Mouse (Mus musculus) heart, embryonic 14.5 days (tissue): ENCODE results near the gene Pik3r4. TPM values are rescaled to one million over a fixed set of nuclear protein-coding genes. Genes with fewer than 3 reads are reported as not detected.

ENCODE experiments used
- ATAC-seq: fragments of 200-750 bp; cut with Nextera tagmentation; 2 replicates; pipeline ENCODE4 v1.8.0; 2017; ENCODE audit warnings: low read depth, moderate TSS enrichment; ENCODE audit not compliant: insufficient number of reproducible peaks, insufficient read depth, low FRiP score
- H3K27ac ChIP-seq, 2 experiments: fragments of 200-500 bp in 1 of 2; fragments of 300-500 bp in 1 of 2; sonication (generic) in 1 of 2; replicated peaks in 1 of 2; 2 replicates each; pipeline ENCODE4 v1.5.1; 2012 to 2014; ENCODE audit warnings: low read depth in 2 of 2, low read length in 2 of 2, control low read depth in 1 of 2, mild to moderate bottlenecking in 1 of 2, mixed read lengths in 1 of 2; ENCODE audit not compliant: control insufficient read depth in 1 of 2, insufficient read depth in 1 of 2
- H3K27me3 ChIP-seq: fragments of 300-500 bp; sonication (generic); 2 replicates; pipeline ENCODE4 v1.6.1; 2014; ENCODE audit warnings: mild to moderate bottlenecking, low read length, control low read depth; ENCODE audit not compliant: control insufficient read depth, insufficient read depth
- H3K36me3 ChIP-seq: fragments of 300-500 bp; sonication (generic); 2 replicates; pipeline ENCODE4 v1.6.1; 2014; ENCODE audit warnings: mild to moderate bottlenecking, control low read depth, low read length, mixed read lengths; ENCODE audit not compliant: control insufficient read depth, insufficient read depth
- H3K4me1 ChIP-seq, 2 experiments: fragments of 200-500 bp in 1 of 2; fragments of 300-500 bp in 1 of 2; sonication (generic) in 1 of 2; 2 replicates each; pipeline ENCODE4 v1.6.1; 2012 to 2014; ENCODE audit warnings: low read length in 2 of 2, control low read depth in 1 of 2, mixed read lengths in 1 of 2; ENCODE audit not compliant: control insufficient read depth in 2 of 2, insufficient read depth in 2 of 2
- H3K4me2 ChIP-seq: fragments of 300-500 bp; sonication (generic); 2 replicates; pipeline ENCODE4 v1.6.1; 2014; ENCODE audit warnings: mild to moderate bottlenecking, low read length
- H3K4me3 ChIP-seq, 2 experiments: fragments of 200-500 bp in 1 of 2; fragments of 300-500 bp in 1 of 2; sonication (generic) in 1 of 2; 2 replicates each; pipeline ENCODE4 v1.5.1; 2012 to 2014; ENCODE audit warnings: low read length in 2 of 2, mild to moderate bottlenecking in 2 of 2, control low read depth in 1 of 2, low read depth in 1 of 2, moderate library complexity in 1 of 2; ENCODE audit not compliant: control insufficient read depth in 1 of 2, insufficient read depth in 1 of 2
- H3K9ac ChIP-seq: fragments of 300-500 bp; sonication (generic); 2 replicates; pipeline ENCODE4 v1.6.1; 2014; ENCODE audit warnings: mild to moderate bottlenecking, low read length
- H3K9me3 ChIP-seq: fragments of 300-500 bp; sonication (generic); 2 replicates; pipeline ENCODE4 v1.6.1; 2016; ENCODE audit warnings: low read length, control low read depth; ENCODE audit not compliant: control insufficient read depth
- WGBS: fragments of 180-500 bp; shearing (Covaris S2); extraction: QIAGEN DNeasy Blood & Tissue Kit; methylation state at CpG from one replicate; pipeline ENCODE4 v1.1.7; 2014; 5-methylcytosine and 5-hydroxymethylcytosine counted together
- polyA plus RNA-seq: library from polyadenylated mRNA; unstranded; fragments of >200 nt; fragmentation: Nextera tagmentation; extraction: Ambion mirVana; gene quantifications from 2 replicates; pipeline ENCODE4 v1.2.1, GENCODE M21; 2014

The Pik3r4 gene
- polyA plus RNA-seq, 1 experiment from 2014 or later, result 19.8 TPM

GRCm38 (mm10) chr9:105697764-105698396 is 55.1 kb downstream of the Pik3r4 start:
- H3K4me3 ChIP-seq, result no peak overlapping the region
- H3K9ac ChIP-seq, result peak overlapping the region; percentile 38; the same call in 1 of the 2 replicates
- peaks cover 27 to 33% of the 10 kb centered on the region in 2 experiments for H3K4me1 ChIP-seq
- peak; percentile 72 for ATAC-seq
- peak overlapping the region; percentile 80 to 92 for H3K27ac ChIP-seq
- H3K4me2 ChIP-seq, result peak overlapping the region; percentile 50
- WGBS, result 6% methylated on average over 9 of the region's 9 CpGs
- no peaks in the 10 kb centered on the region for H3K36me3 ChIP-seq
- peaks cover 9% of the 10 kb centered on the region for H3K27me3 ChIP-seq
- no peaks in the 10 kb centered on the region for H3K9me3 ChIP-seq

GRCm38 (mm10) chr9:105700702-105701101 is 57.9 kb downstream of the Pik3r4 start:
- Histone ChIP-seq H3K4me1 (peaks cover 27 to 33% of the 10 kb centered on the region in 2 experiments), H3K27me3 (peaks cover under 1% of the 10 kb centered on the region; the same call in 1 of the 2 replicates), H3K27ac (no peak overlapping the region), H3K9ac (no peak overlapping the region), H3K36me3 (no peaks in the 10 kb centered on the region), H3K4me2 (no peak overlapping the region), H3K4me3 (no peak overlapping the region), H3K9me3 (no peaks in the 10 kb centered on the region)
- no peak for ATAC-seq
- 82% methylated on average over 6 of the region's 6 CpGs for WGBS

DNA sequence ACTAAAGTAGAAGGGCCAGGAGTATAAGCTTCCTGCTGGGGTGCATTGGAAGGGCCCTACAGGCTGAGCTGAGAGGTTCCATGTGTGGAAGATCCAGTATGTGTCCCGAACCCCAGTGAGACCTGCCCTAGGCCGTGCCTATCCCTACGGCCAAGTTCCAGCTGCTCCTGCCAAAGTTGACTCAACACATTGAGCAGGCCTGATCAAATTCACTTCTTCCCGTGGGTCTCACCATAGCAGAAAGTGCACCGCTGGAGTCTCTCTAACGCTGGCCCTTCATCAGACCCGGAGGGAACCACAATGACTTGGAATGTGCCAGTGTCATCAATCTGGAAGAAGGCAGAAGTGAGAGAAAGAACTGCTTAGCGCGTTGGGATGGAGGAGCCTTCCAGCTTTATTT is 59.2 kb downstream of the Pik3r4 start:
- no peak overlapping the region for H3K4me2 ChIP-seq
- WGBS, result 82% methylated on average over 9 of the region's 9 CpGs
- no peak for ATAC-seq

GRCm38 (mm10) chr9:105704226-105704932 is 61.6 kb downstream of the Pik3r4 start:
- H3K9me3 ChIP-seq, result no peaks in the 10 kb centered on the region
- peaks cover 0 to 6% of the 10 kb centered on the region in 2 experiments; a peak in 3 of 4 replicates for H3K4me1 ChIP-seq
- no peak overlapping the region for H3K27ac ChIP-seq
- ATAC-seq, result no peak
- no peak overlapping the region for H3K9ac ChIP-seq
- H3K36me3 ChIP-seq, result no peaks in the 10 kb centered on the region
- no peak overlapping the region for H3K4me2 ChIP-seq
- no peak overlapping the region for H3K4me3 ChIP-seq
- H3K27me3 ChIP-seq, result no peaks in the 10 kb centered on the region
- WGBS, result 85% methylated on average over 16 of the region's 16 CpGs

More for the DNA sequence above, 59.2 kb downstream of the Pik3r4 start:
- H3K9me3 ChIP-seq, result no peaks in the 10 kb centered on the region
- H3K27me3 ChIP-seq, result no peaks in the 10 kb centered on the region
- H3K9ac ChIP-seq, result no peak overlapping the region
- H3K27ac ChIP-seq, result no peak overlapping the region
- no peak overlapping the region for H3K4me3 ChIP-seq
- no peaks in the 10 kb centered on the region for H3K36me3 ChIP-seq
- peaks cover 21 to 27% of the 10 kb centered on the region in 2 experiments for H3K4me1 ChIP-seq

GRCm38 (mm10) chr9:105705011-105705410 is 62.2 kb downstream of the Pik3r4 start:
- H3K27ac ChIP-seq, result no peak overlapping the region
- H3K4me1 ChIP-seq, result peaks cover 0 to 6% of the 10 kb centered on the region in 2 experiments; a peak in 3 of 4 replicates
- WGBS, result 100% methylated on average over 1 of the region's 1 CpGs
- H3K9me3 ChIP-seq, result no peaks in the 10 kb centered on the region
- H3K36me3 ChIP-seq, result no peaks in the 10 kb centered on the region
- no peak for ATAC-seq
- no peaks in the 10 kb centered on the region for H3K27me3 ChIP-seq
- H3K9ac ChIP-seq, result no peak overlapping the region
- H3K4me3 ChIP-seq, result no peak overlapping the region
- H3K4me2 ChIP-seq, result no peak overlapping the region

GRCm38 (mm10) chr9:105712049-105712448 is 69.3 kb downstream of the Pik3r4 start:
- Histone ChIP-seq H3K4me3 (no peak overlapping the region), H3K36me3 (no peaks in the 10 kb centered on the region), H3K27me3 (no peaks in the 10 kb centered on the region), H3K9me3 (no peaks in the 10 kb centered on the region), H3K4me2 (no peak overlapping the region), H3K27ac (no peak overlapping the region), H3K4me1 (peaks cover 6 to 8% of the 10 kb centered on the region in 2 experiments; a peak in 3 of 4 replicates), H3K9ac (no peak overlapping the region)
- WGBS, result 94% methylated on average over 3 of the region's 3 CpGs
- no peak for ATAC-seq

GRCm38 (mm10) chr9:105719367-105719766 is 76.6 kb downstream of the Pik3r4 start:
- H3K9ac ChIP-seq, result no peak overlapping the region
- no peak overlapping the region for H3K4me2 ChIP-seq
- no peak overlapping the region for H3K4me3 ChIP-seq
- no peak for ATAC-seq
- no peaks in the 10 kb centered on the region for H3K9me3 ChIP-seq
- H3K36me3 ChIP-seq, result no peaks in the 10 kb centered on the region
- no peak overlapping the region for H3K27ac ChIP-seq
- H3K4me1 ChIP-seq, result no peaks in the 10 kb centered on the region
- no peaks in the 10 kb centered on the region for H3K27me3 ChIP-seq
- 84% methylated on average over 7 of the region's 7 CpGs for WGBS
